Mouse (Mus musculus) megakaryocyte, embryonic 14.5 days (primary cell): ENCODE results near the gene Baz2a.

Experiments
- FLI1 ChIP-seq: IDR thresholded peaks from 2 replicates; pipeline ENCODE4 v1.6.1; 2012; ENCODE audit warnings: low read length, inconsistent platforms, mixed read lengths
- GATA1 ChIP-seq: IDR thresholded peaks from 3 replicates; pipeline ENCODE4 v1.6.1; 2012; ENCODE audit warnings: mixed read lengths, low read length, inconsistent platforms, borderline replicate concordance

GRCm38 (mm10) chr10:128096313-128096692, 4.9 kb downstream of the Baz2a start:
- TF ChIP-seq GATA1: no peak
- TF ChIP-seq FLI1: no peak
